Mouse (Mus musculus) heart, adult 9 months (tissue): ENCODE measurements around the gene Lyst.

ENCODE experiments used
- DNase-seq, 2 experiments: peaks; one replicate each; pipeline ENCODE4 v3.0.0; 2022; ENCODE audit warnings: low spot score in 2 of 2

The Lyst gene

GRCm38 (mm10) chr13:13573572-13574257 is 16.5 kb upstream of the Lyst start:
- DNase-seq = peak; percentile 80 to 87

DNA sequence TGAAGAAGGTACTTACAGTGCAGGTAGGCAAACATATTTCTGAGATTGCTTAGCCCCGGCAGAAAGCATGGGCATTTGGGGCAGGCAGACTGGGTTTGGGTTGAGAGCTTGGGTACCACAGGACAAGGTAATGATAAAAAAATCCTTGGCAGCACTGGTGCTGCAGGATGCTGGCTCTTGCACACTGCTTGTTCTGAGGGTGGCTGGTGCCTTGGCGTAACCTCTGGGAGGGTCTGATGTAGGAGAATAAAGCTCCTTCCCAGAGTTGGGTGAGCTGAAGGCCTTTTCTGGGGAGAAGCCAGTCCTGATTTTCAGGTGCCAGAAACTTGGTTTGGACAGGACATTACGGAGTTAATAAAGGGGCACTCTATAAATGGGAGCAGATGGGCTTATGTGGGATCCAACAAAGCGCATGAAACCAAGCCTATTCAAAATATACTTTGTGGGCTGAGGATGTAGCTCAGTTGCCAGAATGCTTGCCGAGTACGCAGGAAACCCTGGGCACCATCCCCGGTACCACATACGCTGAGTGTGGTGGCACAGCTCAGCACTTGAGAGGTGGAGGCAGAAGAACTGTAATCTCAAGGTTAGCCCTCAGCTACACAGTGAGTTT is 15.8 kb upstream of the Lyst start:
- DNase-seq = no peak

DNA sequence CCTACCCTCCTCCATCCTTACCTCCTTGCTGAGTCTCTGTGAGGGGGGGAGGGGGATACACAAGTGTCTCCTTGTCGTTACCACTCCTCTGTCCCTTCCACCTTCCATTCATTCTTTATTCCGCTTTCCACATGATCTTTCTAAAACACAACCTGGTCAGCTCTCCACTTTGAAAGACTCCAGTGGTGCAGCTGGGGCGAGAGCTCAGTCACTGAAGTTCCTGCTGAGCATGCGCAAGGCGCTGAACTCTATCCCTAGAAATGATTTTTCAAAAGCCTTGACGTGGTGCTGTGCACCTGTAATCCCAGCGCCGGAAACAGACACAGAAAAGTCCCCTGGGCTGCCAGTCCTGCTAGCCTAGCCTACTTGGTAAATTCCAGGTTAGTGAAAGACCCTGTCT is 15.1 kb upstream of the Lyst start:
- no peak for DNase-seq

DNA sequence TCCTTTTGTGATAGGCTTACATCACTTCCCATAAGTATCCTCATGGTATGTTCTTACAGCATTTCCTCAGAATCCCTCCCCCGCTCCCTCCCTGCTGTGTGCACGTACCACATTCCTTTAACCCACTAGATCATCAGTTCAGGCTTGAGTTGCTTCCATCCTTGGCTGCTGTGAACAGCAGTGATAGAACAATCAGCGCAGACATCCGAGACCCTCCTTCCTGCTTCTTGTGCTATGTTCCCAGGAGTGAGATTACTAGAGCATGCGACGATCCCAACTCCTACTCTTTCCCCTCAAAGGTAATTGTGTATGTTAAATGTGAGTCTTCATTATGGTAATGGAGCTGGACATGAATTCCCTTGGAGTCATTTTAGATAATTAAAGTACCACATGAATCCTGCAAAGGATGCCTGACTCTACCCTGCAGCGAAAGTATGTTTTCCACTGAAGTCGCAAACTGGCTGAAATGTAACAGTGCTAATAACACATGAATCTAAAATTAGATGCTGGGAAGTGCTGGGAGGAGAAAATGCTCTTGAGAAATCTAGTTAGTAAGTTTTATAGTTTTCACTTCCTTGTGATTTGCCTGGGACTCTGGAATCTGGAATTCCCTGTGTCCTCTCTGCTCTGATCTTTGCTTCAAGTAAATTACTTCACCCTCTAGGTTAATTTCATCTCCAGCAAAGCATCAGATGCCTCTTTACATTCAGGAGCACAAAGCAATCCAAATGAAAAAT is 13.6 kb upstream of the Lyst start:
- DNase-seq = no peak

- no peak for DNase-seq
Observed at GRCm38 (mm10) chr13:13581988-13582387, 8.2 kb upstream of the Lyst start.

DNA sequence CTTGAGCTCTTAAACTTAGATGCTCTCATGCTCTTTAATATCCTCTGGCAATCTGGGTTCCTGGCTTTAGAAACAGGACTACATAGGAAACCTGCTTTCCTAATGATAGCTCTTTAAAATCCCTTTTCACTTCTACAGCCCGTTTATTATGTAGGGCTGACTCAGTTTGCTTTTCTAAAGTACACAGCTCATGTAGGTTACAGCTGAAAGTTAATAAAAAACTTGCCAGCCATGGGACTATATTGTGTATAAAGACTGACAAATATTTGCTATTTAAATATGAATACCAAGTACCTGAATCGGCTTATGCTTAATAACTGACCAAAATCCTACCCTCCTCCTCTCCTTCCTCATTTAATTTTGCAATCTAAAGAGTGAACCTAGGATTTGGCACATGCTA is 6.7 kb upstream of the Lyst start:
- no peak for DNase-seq

- DNase-seq = no peak
Observed at GRCm38 (mm10) chr13:13587653-13588184, 2.5 kb upstream of the Lyst start.

GRCm38 (mm10) chr13:13588518-13588917 is 1.7 kb upstream of the Lyst start:
- no peak for DNase-seq

DNA sequence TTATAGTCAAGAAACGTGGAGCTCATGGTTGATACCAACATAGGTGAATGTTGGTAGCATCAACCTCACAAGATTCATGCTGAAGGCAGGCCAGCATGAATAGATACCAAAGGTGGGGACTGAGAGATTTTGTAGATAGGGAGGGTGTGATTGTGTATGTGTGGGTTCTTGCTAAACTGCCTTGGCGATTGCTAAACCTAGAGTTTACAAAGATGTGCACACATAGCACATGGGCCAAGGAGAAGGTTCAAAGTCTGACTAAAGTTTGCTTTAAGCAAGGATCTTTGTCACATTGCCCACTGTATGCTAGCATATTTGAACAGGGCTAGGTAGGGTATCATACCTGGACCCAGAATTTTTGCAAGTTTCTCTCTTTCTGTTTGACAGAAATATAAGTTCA is 1.2 kb upstream of the Lyst start:
- no peak for DNase-seq

- DNase-seq = no peak
Observed at GRCm38 (mm10) chr13:13591892-13592291, 1.7 kb downstream of the Lyst start.

DNA sequence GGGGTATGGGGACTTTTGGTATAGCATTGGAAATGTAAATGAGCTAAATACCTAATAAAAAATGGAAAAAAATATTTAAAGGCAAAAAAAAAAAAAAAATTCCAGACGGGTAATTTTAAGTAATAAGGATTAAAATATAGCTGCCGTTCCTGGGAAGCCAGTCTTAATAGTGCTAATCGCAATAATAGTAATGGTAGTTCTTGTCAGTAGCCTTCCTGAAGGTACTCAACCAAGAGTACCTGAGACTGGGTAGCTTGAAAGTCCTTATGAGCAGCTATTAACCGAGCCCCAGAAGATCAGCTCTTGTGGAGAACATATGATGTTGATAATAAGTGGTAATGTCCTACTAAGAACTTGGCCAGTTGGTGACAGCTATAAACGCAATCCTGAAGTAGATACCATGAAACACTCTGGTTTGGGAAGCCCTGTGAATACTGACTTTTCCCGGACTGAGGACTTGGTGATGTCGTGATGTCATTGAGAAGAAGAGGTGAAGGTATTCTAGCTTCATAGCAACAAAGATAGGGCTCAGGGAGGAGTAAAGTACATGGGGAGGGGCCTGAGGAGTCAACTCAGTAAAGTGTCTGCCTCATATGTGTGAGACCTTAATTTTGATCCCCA is 6.3 kb downstream of the Lyst start:
- DNase-seq = no peak

GRCm38 (mm10) chr13:13597896-13598295 is 7.7 kb downstream of the Lyst start:
- DNase-seq = no peak

- no peak for DNase-seq
Observed at GRCm38 (mm10) chr13:13601407-13601806, 11.2 kb downstream of the Lyst start.

- DNase-seq = no peak
Observed at GRCm38 (mm10) chr13:13606149-13606548, 16.0 kb downstream of the Lyst start.

DNA sequence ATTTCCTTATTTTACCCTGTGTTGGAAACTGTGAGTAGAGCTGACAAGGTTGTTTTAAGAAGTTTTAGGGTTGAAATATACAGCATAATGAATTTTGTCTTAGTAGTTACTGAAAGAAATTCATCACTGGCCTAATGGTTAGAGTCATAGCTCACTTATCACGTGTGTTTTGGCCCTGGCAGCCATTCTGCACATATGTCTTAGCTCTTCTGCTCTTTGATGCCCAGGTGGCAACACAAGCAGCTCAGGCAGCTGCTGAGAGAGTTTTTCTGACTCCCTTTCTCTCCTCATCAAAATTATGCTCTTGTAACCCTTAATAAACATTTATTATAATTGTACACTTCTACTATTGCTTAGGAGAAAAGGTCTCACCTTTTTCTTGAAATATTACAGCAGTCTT is 18.1 kb downstream of the Lyst start:
- DNase-seq = no peak

- DNase-seq = no peak
Observed at GRCm38 (mm10) chr13:13609655-13610054, 19.5 kb downstream of the Lyst start.

GRCm38 (mm10) chr13:13612882-13613281 is 22.7 kb downstream of the Lyst start:
- DNase-seq = peak in 1 of 2 experiments; percentile 23

DNA sequence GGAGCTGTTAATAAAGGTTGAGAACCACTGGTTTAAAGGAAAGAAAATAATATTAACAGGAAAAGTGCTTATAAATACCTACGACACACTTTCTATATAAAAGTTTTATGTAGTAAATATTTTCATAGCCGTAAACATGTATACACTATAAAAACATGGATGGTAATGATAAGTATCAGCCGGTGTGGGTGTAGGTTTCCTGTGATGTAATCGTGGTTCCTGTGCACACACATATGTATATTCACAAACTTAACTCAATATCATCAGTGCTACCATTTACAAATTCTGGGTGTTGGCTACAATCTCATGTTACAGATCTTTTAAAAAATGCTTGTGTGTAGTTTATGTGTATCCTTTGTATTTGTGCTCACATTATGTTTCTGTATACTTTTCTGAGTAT is 24.0 kb downstream of the Lyst start:
- DNase-seq = no peak

DNA sequence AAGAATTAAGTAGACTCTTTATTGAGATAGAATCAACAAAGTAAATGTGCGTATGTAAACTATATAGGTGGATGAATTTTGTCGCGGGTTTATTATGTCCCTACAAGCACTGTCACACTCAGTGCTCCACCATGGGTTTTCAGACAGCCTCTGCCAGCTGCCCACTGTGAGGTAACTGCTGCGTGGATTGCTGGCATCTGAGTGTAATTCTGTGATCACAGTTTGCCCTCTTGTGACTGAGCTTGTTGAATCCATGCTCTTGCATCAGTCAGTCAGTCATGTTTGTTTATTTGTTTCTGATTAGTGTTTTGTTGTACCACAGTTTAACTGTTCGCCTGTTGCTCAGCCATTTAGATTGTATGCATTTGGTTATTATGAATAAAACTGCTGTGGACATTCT is 31.3 kb downstream of the Lyst start:
- no peak for DNase-seq

DNA sequence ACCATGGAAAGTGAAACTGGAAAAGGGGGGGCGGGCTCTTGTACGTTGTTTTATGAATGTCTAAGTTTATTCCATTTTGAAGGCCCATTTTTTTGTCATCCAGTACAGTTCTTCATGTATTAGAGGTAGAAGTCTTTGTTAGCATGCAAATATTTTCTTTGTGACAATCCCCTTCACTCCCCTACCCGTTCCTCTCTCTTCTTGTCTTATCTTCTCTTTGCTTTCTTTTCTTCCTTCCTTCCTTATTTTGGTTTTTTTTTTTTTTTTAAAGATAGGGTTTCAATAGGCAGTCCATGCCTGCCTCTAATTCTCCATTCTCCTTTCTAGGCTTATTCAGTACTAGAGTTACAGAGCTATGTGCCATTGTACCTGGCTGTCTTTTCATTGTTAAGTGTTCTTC is 32.4 kb downstream of the Lyst start:
- DNase-seq = no peak

GRCm38 (mm10) chr13:13633746-13634145 is 43.5 kb downstream of the Lyst start:
- no peak for DNase-seq

DNA sequence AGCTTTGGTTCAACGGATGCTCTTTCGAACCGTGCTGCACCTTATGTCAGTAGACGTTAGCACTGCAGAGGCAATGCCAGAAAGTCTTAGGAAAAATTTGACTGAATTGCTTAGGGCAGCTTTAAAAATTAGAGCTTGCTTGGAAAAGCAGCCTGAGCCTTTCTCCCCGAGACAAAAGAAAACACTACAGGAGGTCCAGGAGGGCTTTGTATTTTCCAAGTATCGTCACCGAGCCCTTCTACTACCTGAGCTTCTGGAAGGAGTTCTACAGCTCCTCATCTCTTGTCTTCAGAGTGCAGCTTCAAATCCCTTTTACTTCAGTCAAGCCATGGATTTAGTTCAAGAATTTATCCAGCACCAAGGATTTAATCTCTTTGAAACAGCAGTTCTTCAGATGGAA is 44.5 kb downstream of the Lyst start:
- DNase-seq = no peak
